Mouse (Mus musculus) liver, embryonic 16.5 days (tissue): ENCODE measurements at regions not wholly inside any gene's neighbourhood (a gene's known extent, or its start where the extent isn't known, plus 50 kb on each side); places are given as distances from the start of the nearest gene placed in this dataset.

Source experiments
- ATAC-seq: fragments of 200-750 bp; cut with Nextera tagmentation; 2 replicates; pipeline ENCODE4 v1.8.0; 2017; ENCODE audit warnings: low read depth, mild to moderate bottlenecking, moderate number of reproducible peaks, moderate library complexity
- H3K27ac ChIP-seq: fragments of 300-500 bp; sonication (generic); 2 replicates; pipeline ENCODE4 v1.5.1; 2014; ENCODE audit warnings: mild to moderate bottlenecking, low read length
- H3K27me3 ChIP-seq: fragments of 300-500 bp; sonication (generic); 2 replicates; pipeline ENCODE4 v1.6.1; 2014; ENCODE audit warnings: low read depth, low read length, mixed read lengths; ENCODE audit not compliant: control insufficient read depth, insufficient read depth
- H3K36me3 ChIP-seq: fragments of 300-500 bp; sonication (generic); 2 replicates; pipeline ENCODE4 v1.6.1; 2014; ENCODE audit warnings: mild to moderate bottlenecking; ENCODE audit not compliant: control insufficient read depth, insufficient read depth
- H3K4me1 ChIP-seq: fragments of 300-500 bp; sonication (generic); 2 replicates; pipeline ENCODE4 v1.6.1; 2014; ENCODE audit warnings: low read depth, low read length, mixed read lengths; ENCODE audit not compliant: control insufficient read depth
- H3K4me2 ChIP-seq: fragments of 300-500 bp; sonication (generic); 2 replicates; pipeline ENCODE4 v1.6.1; 2014; ENCODE audit warnings: low read depth, low read length, mixed read lengths
- H3K4me3 ChIP-seq: fragments of 300-500 bp; sonication (generic); 2 replicates; pipeline ENCODE4 v1.5.1; 2014; ENCODE audit warnings: low read depth, mild to moderate bottlenecking, low read length
- H3K9ac ChIP-seq: fragments of 300-500 bp; sonication (generic); 2 replicates; pipeline ENCODE4 v1.6.1; 2014; ENCODE audit warnings: low read depth, low read length
- H3K9me3 ChIP-seq: fragments of 300-500 bp; sonication (generic); replicated peaks from 2 replicates; pipeline ENCODE4 v1.6.1; 2016; ENCODE audit warnings: low read length; ENCODE audit not compliant: control insufficient read depth
- WGBS: fragments of 180-500 bp; shearing (Covaris S2); extraction: QIAGEN DNeasy Blood & Tissue Kit; methylation state at CpG from one replicate; pipeline ENCODE4 v1.1.7; 2014; ENCODE audit not compliant: insufficient replicate concordance; 5-methylcytosine and 5-hydroxymethylcytosine counted together

- H3K9ac ChIP-seq = no peak overlapping the region
- ATAC-seq = no peak
- no peaks in the 10 kb centered on the region for H3K9me3 ChIP-seq
- WGBS = 29% methylated on average over 3 of the region's 3 CpGs
- H3K4me1 ChIP-seq = no peaks in the 10 kb centered on the region
- no peak overlapping the region for H3K27ac ChIP-seq
- no peaks in the 10 kb centered on the region for H3K36me3 ChIP-seq
- no peak overlapping the region for H3K4me2 ChIP-seq
- no peaks in the 10 kb centered on the region for H3K27me3 ChIP-seq
- no peak overlapping the region for H3K4me3 ChIP-seq
Measured at GRCm38 (mm10) chr16:58294457-58294856, 113.8 kb upstream of the Dcbld2 start.

- ATAC-seq = no peak
- Histone ChIP-seq H3K36me3 (no peaks in the 10 kb centered on the region), H3K4me2 (no peak overlapping the region), H3K27me3 (no peaks in the 10 kb centered on the region), H3K4me1 (no peaks in the 10 kb centered on the region), H3K9ac (no peak overlapping the region), H3K4me3 (no peak overlapping the region), H3K27ac (no peak overlapping the region), H3K9me3 (no peaks in the 10 kb centered on the region)
- 48% methylated on average over 1 of the region's 1 CpGs for WGBS
Measured at GRCm38 (mm10) chr16:58295128-58295527, 113.1 kb upstream of the Dcbld2 start.

DNA sequence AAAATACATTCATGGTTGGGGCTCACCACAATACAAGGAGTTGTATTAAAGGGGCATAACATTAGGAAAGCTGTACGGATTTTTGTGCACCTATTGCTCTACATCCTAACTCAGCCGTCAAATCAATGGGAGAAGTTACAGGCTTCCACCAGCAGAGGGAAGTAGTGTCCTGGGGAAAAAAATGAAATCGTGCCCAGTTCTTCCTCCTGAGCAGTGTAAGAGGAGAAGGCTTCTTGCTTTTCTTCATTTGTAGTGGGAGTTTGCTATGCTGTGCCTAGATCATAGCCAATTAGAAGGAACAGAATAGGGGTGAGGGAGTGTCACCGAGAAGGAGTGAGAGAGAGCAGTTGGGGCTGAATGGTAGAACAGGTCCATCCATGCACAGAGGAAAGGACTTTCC lies 108.7 kb upstream of the Dcbld2 start:
- Histone ChIP-seq H3K9ac (no peak overlapping the region), H3K4me3 (no peak overlapping the region), H3K9me3 (no peaks in the 10 kb centered on the region), H3K36me3 (no peaks in the 10 kb centered on the region), H3K4me2 (no peak overlapping the region), H3K4me1 (no peaks in the 10 kb centered on the region), H3K27me3 (no peaks in the 10 kb centered on the region), H3K27ac (no peak overlapping the region)
- WGBS = 19% methylated on average over 4 of the region's 4 CpGs
- ATAC-seq = no peak

GRCm38 (mm10) chr16:58300098-58300497 lies 108.1 kb upstream of the Dcbld2 start:
- Histone ChIP-seq H3K36me3 (no peaks in the 10 kb centered on the region), H3K9me3 (no peaks in the 10 kb centered on the region), H3K4me1 (no peaks in the 10 kb centered on the region), H3K4me2 (no peak overlapping the region), H3K9ac (no peak overlapping the region), H3K27ac (no peak overlapping the region), H3K4me3 (no peak overlapping the region), H3K27me3 (no peaks in the 10 kb centered on the region)
- no peak for ATAC-seq
- WGBS = 70% methylated on average over 6 of the region's 6 CpGs

DNA sequence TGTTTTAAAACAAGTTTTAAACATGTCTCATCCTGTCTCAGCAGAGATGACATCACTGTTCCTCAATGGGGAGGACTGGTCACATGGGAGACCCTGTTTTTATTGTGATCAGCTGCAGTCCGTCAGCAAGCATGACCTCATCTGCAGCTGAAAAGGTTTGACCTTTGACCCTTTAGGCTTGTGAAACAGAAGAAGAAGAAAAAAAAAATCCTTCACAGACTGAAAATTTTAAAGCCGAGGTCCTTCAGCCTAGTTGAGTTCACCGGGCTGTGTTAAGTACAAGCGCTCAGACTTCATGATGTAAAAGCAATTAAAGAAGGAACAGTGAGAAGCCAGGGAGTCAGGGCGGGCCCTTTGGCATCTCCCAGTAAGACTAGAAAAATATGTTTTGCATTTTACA lies 104.7 kb upstream of the Dcbld2 start:
- Histone ChIP-seq H3K4me3 (no peak overlapping the region), H3K9me3 (no peaks in the 10 kb centered on the region), H3K4me1 (no peaks in the 10 kb centered on the region), H3K4me2 (no peak overlapping the region), H3K27me3 (no peaks in the 10 kb centered on the region), H3K27ac (no peak overlapping the region), H3K36me3 (no peaks in the 10 kb centered on the region), H3K9ac (no peak overlapping the region)
- 47% methylated on average over 5 of the region's 5 CpGs for WGBS
- no peak for ATAC-seq

DNA sequence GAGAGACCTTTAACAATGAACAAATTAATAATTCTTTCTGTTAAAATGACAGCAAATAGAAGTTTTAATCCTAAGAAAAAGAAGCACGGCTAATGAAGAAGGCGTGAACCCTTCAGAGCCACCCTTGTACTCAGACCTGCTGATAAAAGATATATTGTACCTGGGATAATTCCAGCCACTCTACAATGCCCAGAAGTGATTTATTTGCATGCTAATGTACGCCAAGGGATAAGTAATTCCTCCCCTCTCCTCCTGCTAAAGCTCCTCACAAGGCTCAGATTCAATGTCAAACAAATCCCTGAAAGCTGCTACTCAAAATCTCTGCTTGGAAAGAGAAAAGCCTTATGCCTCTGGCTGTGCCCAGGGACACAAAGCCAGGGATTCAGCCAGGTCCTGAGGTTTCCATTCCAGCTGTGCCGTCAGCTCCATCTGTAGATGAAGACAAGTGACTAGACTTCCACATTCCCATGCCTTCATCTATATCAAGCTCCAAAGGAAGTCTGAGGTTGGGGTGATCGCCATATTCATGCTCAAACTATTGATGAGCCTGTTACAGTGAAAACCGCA lies 91.3 kb upstream of the Dcbld2 start:
- Histone ChIP-seq H3K27ac (no peak overlapping the region), H3K36me3 (no peaks in the 10 kb centered on the region)

GRCm38 (mm10) chr16:58331087-58331486 lies 77.2 kb upstream of the Dcbld2 start:
- Histone ChIP-seq H3K36me3 (no peaks in the 10 kb centered on the region), H3K9me3 (no peaks in the 10 kb centered on the region), H3K4me2 (no peak overlapping the region), H3K9ac (no peak overlapping the region), H3K27ac (no peak overlapping the region), H3K27me3 (no peaks in the 10 kb centered on the region), H3K4me1 (no peaks in the 10 kb centered on the region), H3K4me3 (no peak overlapping the region)
- peak; percentile 45; the same call in 1 of the 2 replicates for ATAC-seq
- 49% methylated on average over 3 of the region's 3 CpGs for WGBS

More for the DNA sequence above, 91.3 kb upstream of the Dcbld2 start:
- WGBS = 62% methylated on average over 6 of the region's 6 CpGs
- Histone ChIP-seq H3K4me3 (no peak overlapping the region), H3K9ac (no peak overlapping the region), H3K4me1 (no peaks in the 10 kb centered on the region), H3K4me2 (no peak overlapping the region), H3K27me3 (no peaks in the 10 kb centered on the region), H3K9me3 (no peaks in the 10 kb centered on the region)
- ATAC-seq = no peak

DNA sequence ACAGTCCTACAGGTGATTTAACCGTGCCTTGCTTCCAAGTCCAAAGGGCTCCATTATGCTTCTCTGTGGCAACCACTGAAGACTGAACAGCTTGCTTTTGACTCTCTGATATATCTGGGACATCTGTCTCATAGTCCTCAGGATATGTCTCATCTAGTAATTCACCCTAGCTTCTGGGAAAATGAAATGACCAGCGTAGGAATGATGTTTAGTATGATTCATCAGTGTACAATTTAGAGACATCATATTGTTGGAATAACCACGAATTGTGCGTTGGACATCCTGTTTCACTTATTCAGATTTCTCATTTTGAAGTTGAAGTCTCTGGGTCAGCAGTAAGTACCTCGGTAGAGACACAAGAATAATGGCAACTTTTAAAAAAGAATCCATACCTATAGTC lies 64.3 kb upstream of the Dcbld2 start:
- WGBS = 68% methylated on average over 5 of the region's 5 CpGs
- H3K27me3 ChIP-seq = no peaks in the 10 kb centered on the region
- no peak for ATAC-seq

DNA sequence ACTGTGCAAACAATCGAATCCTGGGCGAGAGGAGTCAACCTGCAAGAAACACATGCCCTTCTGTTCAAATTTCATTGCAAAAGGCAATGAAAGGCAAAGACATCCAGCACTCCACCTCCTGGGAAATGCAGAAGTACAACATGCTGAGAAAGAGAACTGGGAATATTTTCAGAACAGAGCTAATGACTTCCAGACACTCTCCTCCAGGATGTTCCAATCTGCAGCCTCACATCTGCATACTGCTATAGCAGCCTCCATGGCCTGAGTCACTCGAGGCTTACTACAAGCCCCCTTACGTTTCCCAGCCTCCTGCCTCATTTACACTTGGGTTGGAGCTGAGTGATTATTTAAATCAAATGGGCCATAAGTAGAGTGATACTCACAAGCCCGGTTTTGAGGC lies 58.9 kb upstream of the Dcbld2 start:
- no peak overlapping the region for H3K4me2 ChIP-seq
- no peaks in the 10 kb centered on the region for H3K27me3 ChIP-seq
- 47% methylated on average over 5 of the region's 5 CpGs for WGBS
- H3K4me3 ChIP-seq = no peak overlapping the region
- no peak overlapping the region for H3K9ac ChIP-seq
- H3K36me3 ChIP-seq = no peaks in the 10 kb centered on the region
- ATAC-seq = no peak
- no peak overlapping the region for H3K27ac ChIP-seq
- H3K4me1 ChIP-seq = no peaks in the 10 kb centered on the region
- H3K9me3 ChIP-seq = no peaks in the 10 kb centered on the region

More for the DNA sequence above, 64.3 kb upstream of the Dcbld2 start:
- H3K9ac ChIP-seq = no peak overlapping the region
- no peak overlapping the region for H3K27ac ChIP-seq
- H3K4me3 ChIP-seq = no peak overlapping the region
- no peak overlapping the region for H3K4me2 ChIP-seq
- H3K4me1 ChIP-seq = no peaks in the 10 kb centered on the region
- no peaks in the 10 kb centered on the region for H3K9me3 ChIP-seq
- H3K36me3 ChIP-seq = no peaks in the 10 kb centered on the region
